Mouse (Mus musculus): ENCODE measurements around the gene Clec2g. TPM values are rescaled to one million over a fixed set of nuclear protein-coding genes. Genes with fewer than 3 reads are reported as not detected.
"Not testable (repeated sequence)": the region's sequence is repeated elsewhere in the genome, so short reads cannot be mapped to it uniquely, and the experiment has no call there.

The Clec2g gene
- polyA plus RNA-seq (2014; fragmentation: Nextera tagmentation; extraction: Ambion mirVana), result not detected in 2 replicates

GRCm38 (mm10) chr6:128934081-128934480 is at the start of gene Clec2g:
Gene Clec2g, plus strand, starts transcription at chr6:128934381.
- WGBS, result 91% methylated on average over 4 of the region's 4 CpGs
- H3K4me2 ChIP-seq (ENCODE audit: low read length); H3K4me1 ChIP-seq (ENCODE audit: control insufficient read depth in 2 of 2, insufficient read depth in 2 of 2, low read length in 2 of 2); H3K27me3 ChIP-seq (ENCODE audit: control insufficient read depth, insufficient read depth, low read length); H3K4me3 ChIP-seq (ENCODE audit: control insufficient read depth in 1 of 2, insufficient read depth in 1 of 2, low read depth in 1 of 2, low read length in 2 of 2); H3K27ac ChIP-seq (replicated peaks in 1 of 2; ENCODE audit: control insufficient read depth in 1 of 2, insufficient read depth in 1 of 2, low read depth in 2 of 2, low read length in 2 of 2); H3K36me3 ChIP-seq (ENCODE audit: control insufficient read depth, insufficient read depth, low read length); H3K9me3 ChIP-seq (ENCODE audit: control insufficient read depth, low read length); H3K9ac ChIP-seq (ENCODE audit: low read length); ATAC-seq (ENCODE audit: insufficient number of reproducible peaks, insufficient read depth, low FRiP score, low read depth): not testable (repeated sequence)

- not testable (repeated sequence) for H3K4me1 ChIP-seq (ENCODE audit: control insufficient read depth in 2 of 2, insufficient read depth in 2 of 2, low read length in 2 of 2); H3K27me3 ChIP-seq (ENCODE audit: control insufficient read depth, insufficient read depth, low read length); H3K4me2 ChIP-seq (ENCODE audit: low read length); H3K36me3 ChIP-seq (ENCODE audit: control insufficient read depth, insufficient read depth, low read length); H3K9ac ChIP-seq (ENCODE audit: low read length); H3K9me3 ChIP-seq (ENCODE audit: control insufficient read depth, low read length); H3K4me3 ChIP-seq (ENCODE audit: control insufficient read depth in 1 of 2, insufficient read depth in 1 of 2, low read depth in 1 of 2, low read length in 2 of 2); H3K27ac ChIP-seq (replicated peaks in 1 of 2; ENCODE audit: control insufficient read depth in 1 of 2, insufficient read depth in 1 of 2, low read depth in 2 of 2, low read length in 2 of 2); ATAC-seq (ENCODE audit: insufficient number of reproducible peaks, insufficient read depth, low FRiP score, low read depth)
- WGBS, result 76% methylated on average over 6 of the region's 6 CpGs
Measured at GRCm38 (mm10) chr6:128887091-128887790, 46.9 kb upstream of the Clec2g start, which contains the start of gene Clec2i. Gene Clec2i, plus strand, starts transcription at chr6:128887588.

GRCm38 (mm10) chr6:128888834-128889233 is 45.3 kb upstream of the Clec2g start:
- ATAC-seq (ENCODE audit: insufficient number of reproducible peaks, insufficient read depth, low FRiP score, low read depth), result no peak
- Histone ChIP-seq H3K27me3 (ENCODE audit: control insufficient read depth, insufficient read depth, low read length) (no peaks in the 10 kb centered on the region), H3K27ac (replicated peaks in 1 of 2; ENCODE audit: control insufficient read depth in 1 of 2, insufficient read depth in 1 of 2, low read depth in 2 of 2, low read length in 2 of 2) (no peak overlapping the region), H3K4me2 (ENCODE audit: low read length) (no peak overlapping the region), H3K4me3 (ENCODE audit: control insufficient read depth in 1 of 2, insufficient read depth in 1 of 2, low read depth in 1 of 2, low read length in 2 of 2) (no peak overlapping the region), H3K9ac (ENCODE audit: low read length) (no peak overlapping the region), H3K36me3 (ENCODE audit: control insufficient read depth, insufficient read depth, low read length) (no peaks in the 10 kb centered on the region), H3K4me1 (ENCODE audit: control insufficient read depth in 2 of 2, insufficient read depth in 2 of 2, low read length in 2 of 2) (no peaks in the 10 kb centered on the region), H3K9me3 (ENCODE audit: control insufficient read depth, low read length) (no peaks in the 10 kb centered on the region)
- 67% methylated on average over 5 of the region's 5 CpGs for WGBS

GRCm38 (mm10) chr6:128890948-128891355 is 43.2 kb upstream of the Clec2g start, which contains the start of gene BC035044:
Gene BC035044, minus strand, starts transcription at chr6:128891126.
- Histone ChIP-seq H3K27me3 (ENCODE audit: control insufficient read depth, insufficient read depth, low read length) (no peaks in the 10 kb centered on the region), H3K9me3 (ENCODE audit: control insufficient read depth, low read length) (no peaks in the 10 kb centered on the region), H3K4me2 (ENCODE audit: low read length) (no peak within 1 kb of the TSS), H3K27ac (replicated peaks in 1 of 2; ENCODE audit: control insufficient read depth in 1 of 2, insufficient read depth in 1 of 2, low read depth in 2 of 2, low read length in 2 of 2) (no peak within 1 kb of the TSS), H3K4me3 (ENCODE audit: control insufficient read depth in 1 of 2, insufficient read depth in 1 of 2, low read depth in 1 of 2, low read length in 2 of 2) (no peak within 1 kb of the TSS), H3K9ac (ENCODE audit: low read length) (no peak within 1 kb of the TSS), H3K36me3 (ENCODE audit: control insufficient read depth, insufficient read depth, low read length) (no peaks in the 10 kb centered on the region), H3K4me1 (ENCODE audit: control insufficient read depth in 2 of 2, insufficient read depth in 2 of 2, low read length in 2 of 2) (no peaks in the 10 kb centered on the region)
- WGBS, result 45% methylated on average over 2 of the region's 2 CpGs
- ATAC-seq (ENCODE audit: insufficient number of reproducible peaks, insufficient read depth, low FRiP score, low read depth), result no peak

- no peaks in the 10 kb centered on the region for H3K36me3 ChIP-seq (ENCODE audit: control insufficient read depth, insufficient read depth, low read length)
- ATAC-seq (ENCODE audit: insufficient number of reproducible peaks, insufficient read depth, low FRiP score, low read depth), result no peak
- 77% methylated on average over 3 of the region's 3 CpGs for WGBS
- H3K4me1 ChIP-seq (ENCODE audit: control insufficient read depth in 2 of 2, insufficient read depth in 2 of 2, low read length in 2 of 2), result no peaks in the 10 kb centered on the region
- H3K4me3 ChIP-seq (ENCODE audit: control insufficient read depth in 1 of 2, insufficient read depth in 1 of 2, low read depth in 1 of 2, low read length in 2 of 2), result no peak overlapping the region
- no peak overlapping the region for H3K27ac ChIP-seq (replicated peaks in 1 of 2; ENCODE audit: control insufficient read depth in 1 of 2, insufficient read depth in 1 of 2, low read depth in 2 of 2, low read length in 2 of 2)
- no peak overlapping the region for H3K4me2 ChIP-seq (ENCODE audit: low read length)
- H3K27me3 ChIP-seq (ENCODE audit: control insufficient read depth, insufficient read depth, low read length), result no peaks in the 10 kb centered on the region
- H3K9ac ChIP-seq (ENCODE audit: low read length), result no peak overlapping the region
- no peaks in the 10 kb centered on the region for H3K9me3 ChIP-seq (ENCODE audit: control insufficient read depth, low read length)
Measured at GRCm38 (mm10) chr6:128895404-128896001, 38.7 kb upstream of the Clec2g start.

GRCm38 (mm10) chr6:128900044-128900443 is 34.1 kb upstream of the Clec2g start:
- Histone ChIP-seq H3K4me2 (ENCODE audit: low read length) (no peak overlapping the region), H3K9ac (ENCODE audit: low read length) (no peak overlapping the region), H3K9me3 (ENCODE audit: control insufficient read depth, low read length) (no peaks in the 10 kb centered on the region), H3K4me3 (ENCODE audit: control insufficient read depth in 1 of 2, insufficient read depth in 1 of 2, low read depth in 1 of 2, low read length in 2 of 2) (no peak overlapping the region), H3K36me3 (ENCODE audit: control insufficient read depth, insufficient read depth, low read length) (no peaks in the 10 kb centered on the region), H3K27ac (replicated peaks in 1 of 2; ENCODE audit: control insufficient read depth in 1 of 2, insufficient read depth in 1 of 2, low read depth in 2 of 2, low read length in 2 of 2) (no peak overlapping the region), H3K27me3 (ENCODE audit: control insufficient read depth, insufficient read depth, low read length) (no peaks in the 10 kb centered on the region), H3K4me1 (ENCODE audit: control insufficient read depth in 2 of 2, insufficient read depth in 2 of 2, low read length in 2 of 2) (no peaks in the 10 kb centered on the region)
- ATAC-seq (ENCODE audit: insufficient number of reproducible peaks, insufficient read depth, low FRiP score, low read depth), result no peak
- WGBS, result 82% methylated on average over 2 of the region's 2 CpGs

- H3K9ac ChIP-seq (ENCODE audit: low read length); H3K4me3 ChIP-seq (ENCODE audit: control insufficient read depth in 1 of 2, insufficient read depth in 1 of 2, low read depth in 1 of 2, low read length in 2 of 2); H3K27me3 ChIP-seq (ENCODE audit: control insufficient read depth, insufficient read depth, low read length); ATAC-seq (ENCODE audit: insufficient number of reproducible peaks, insufficient read depth, low FRiP score, low read depth); H3K9me3 ChIP-seq (ENCODE audit: control insufficient read depth, low read length); H3K4me2 ChIP-seq (ENCODE audit: low read length); H3K36me3 ChIP-seq (ENCODE audit: control insufficient read depth, insufficient read depth, low read length); H3K4me1 ChIP-seq (ENCODE audit: control insufficient read depth in 2 of 2, insufficient read depth in 2 of 2, low read length in 2 of 2); H3K27ac ChIP-seq (replicated peaks in 1 of 2; ENCODE audit: control insufficient read depth in 1 of 2, insufficient read depth in 1 of 2, low read depth in 2 of 2, low read length in 2 of 2): not testable (repeated sequence)
- WGBS, result 72% methylated on average over 6 of the region's 6 CpGs
Measured at GRCm38 (mm10) chr6:128900796-128901552, 33.2 kb upstream of the Clec2g start.

All from heart, embryonic 14.5 days (tissue).